Mouse (Mus musculus): ENCODE measurements around the gene Hmcn1. TPM values are rescaled to one million over a fixed set of nuclear protein-coding genes. Genes with fewer than 3 reads are reported as not detected.

Hmcn1 gene
- polyA plus RNA-seq, 2 experiments from 2014 or later, result not detected

DNA sequence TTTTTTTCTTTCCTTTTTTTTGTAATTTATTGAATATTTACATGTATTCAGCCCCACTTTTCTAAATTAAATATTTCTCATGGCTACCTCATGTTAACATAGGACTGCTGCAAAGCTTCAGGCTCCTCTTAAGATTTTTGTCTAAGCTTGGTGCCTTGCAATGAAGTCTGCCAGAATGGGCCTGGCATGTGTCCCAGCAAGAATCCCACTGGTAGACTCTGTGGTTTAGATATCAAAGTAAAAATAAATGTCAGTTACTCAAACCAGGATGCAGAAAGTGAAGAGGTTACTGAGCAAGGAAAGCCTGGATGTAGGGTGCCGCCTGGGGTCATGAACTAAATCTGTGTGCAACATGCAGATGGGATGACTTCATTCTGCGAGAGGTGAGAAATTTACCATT is 217.5 kb downstream of the Hmcn1 start:
- ATAC-seq, result no peak

DNA sequence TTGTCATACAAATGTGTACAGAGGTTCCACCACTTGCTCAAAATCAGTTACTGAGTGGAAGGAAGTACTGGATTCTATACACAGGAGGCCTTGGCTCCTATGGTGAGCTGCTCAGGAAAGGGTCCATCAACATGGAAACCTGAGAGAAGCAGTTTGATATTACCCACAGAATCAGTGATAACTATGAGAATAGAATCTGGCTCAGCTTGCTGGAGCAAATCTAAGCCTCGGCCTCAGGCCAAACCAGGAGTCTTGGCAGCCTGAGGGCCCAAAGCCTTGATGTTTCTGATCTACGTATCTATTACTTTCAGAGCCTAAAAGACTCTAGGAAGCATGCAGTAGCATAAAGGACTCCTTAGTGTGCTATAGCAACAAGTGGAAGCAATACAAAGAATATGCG is 220.3 kb downstream of the Hmcn1 start:
- no peak for ATAC-seq

DNA sequence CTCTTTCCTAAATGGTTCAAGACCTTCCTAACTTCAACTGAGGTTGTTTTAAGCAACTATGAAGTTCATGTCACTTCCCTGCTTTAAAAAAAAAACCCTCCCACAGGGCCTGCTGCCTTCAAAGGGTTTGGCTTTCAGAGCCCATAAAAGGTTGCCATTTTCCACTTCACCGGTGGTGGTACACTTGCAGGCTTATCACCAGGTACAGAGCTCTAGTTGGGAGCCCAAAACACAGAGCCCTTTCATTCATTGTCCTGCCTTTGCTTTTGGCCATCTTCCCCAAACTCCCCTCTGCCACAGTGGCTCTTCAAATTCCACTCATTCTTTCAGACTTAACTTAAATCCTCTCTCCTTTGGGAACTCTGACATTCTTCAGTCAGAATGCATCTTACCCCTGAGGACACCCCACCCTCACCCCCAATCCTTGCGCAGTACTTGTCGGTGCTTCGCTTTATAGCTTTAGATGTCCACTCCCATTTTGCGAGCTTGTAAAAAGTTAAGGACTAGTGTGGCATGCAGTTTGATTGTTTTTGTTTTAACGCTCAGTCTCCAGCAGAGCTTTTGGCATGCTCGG is 222.2 kb downstream of the Hmcn1 start:
- no peak for ATAC-seq

DNA sequence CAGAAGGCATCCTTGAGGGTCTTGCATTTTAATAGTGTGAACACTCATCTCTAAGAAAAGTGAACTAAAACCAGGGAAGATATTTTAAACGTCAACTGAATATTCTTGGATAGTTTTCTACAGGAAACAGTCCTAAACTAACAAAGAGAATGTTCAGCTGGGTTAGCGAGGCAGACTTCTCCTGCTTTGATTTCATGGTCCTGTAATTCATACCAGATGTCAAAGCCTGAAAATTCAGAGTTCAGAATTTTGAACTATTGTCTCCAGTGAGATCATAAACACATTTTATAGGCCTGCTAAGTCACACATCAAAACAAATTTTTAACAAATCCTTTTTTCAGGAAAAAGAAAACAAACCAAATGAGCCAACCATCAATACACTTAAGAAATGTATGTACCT is 223.4 kb downstream of the Hmcn1 start:
- no peak for ATAC-seq

DNA sequence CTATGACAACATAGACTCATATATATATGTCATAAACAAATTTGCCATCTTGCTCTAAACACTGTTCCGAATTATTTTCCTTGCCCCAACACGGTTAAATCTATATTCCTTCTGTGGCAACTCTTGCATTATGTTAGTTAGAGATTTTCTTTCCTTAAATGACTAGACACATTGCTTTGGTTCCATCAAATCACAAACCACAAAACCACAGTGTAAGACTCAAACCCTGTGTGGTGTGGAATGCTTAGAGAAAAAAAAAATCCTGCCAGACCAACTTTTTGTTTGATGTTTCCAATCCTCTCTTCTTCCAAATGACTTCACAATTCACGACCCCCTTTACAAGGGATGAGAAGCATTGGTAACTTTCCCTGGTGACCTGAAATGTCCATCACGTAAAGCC is 231.6 kb downstream of the Hmcn1 start:
- no peak for ATAC-seq

DNA sequence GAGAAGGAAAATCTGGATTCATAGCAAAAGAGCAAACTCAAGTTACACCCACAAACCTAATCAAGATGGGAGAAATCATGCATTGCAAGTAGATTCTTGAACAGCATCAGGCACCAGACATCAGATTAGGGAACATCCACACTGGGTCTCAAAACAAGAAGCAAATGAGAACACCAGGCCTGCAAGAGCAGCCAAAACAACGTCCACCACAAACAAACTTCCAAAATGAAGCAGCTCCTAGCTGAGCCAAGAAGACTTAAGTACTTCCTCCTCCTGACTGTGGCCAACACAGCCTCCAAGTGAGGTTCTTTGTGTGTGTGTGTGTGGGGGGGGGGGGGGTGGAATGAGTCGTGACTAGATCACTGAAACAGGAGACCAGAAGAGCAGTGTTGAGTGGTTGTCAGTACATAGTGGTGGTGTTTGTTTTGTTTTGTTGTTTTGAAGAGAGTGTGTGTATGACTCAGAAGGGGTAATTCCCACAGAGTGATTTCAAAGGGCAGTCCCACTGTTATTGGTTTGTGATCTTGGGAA is 232.4 kb downstream of the Hmcn1 start:
- no peak for ATAC-seq

DNA sequence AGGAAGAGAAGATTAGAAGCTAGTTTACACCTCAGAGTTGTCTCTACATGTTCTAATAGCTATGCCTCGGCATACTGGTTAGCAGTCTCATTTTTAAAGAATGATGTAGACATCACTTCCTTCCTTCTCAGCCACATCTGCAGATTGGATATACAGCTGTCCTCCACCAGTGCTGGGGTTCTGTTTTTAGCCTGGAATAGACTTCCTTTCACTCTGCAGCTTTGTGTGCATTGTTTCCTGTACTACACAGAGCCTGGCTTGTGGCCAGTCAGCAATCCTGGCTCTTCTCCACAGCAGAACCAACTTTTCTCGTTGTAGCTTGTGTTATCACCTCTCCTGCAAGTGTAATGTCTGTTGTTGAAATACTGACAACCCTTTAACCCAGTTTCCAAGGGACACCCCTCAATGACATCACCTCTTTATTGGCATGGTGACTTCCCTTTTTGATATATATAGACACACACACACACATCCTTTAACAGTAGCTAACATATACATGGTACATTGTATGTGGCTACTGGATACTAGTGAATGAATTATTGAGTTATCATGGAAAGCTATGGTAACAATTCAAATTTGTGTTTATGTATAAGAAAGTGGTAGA is 233.7 kb downstream of the Hmcn1 start:
- ATAC-seq, result no peak

DNA sequence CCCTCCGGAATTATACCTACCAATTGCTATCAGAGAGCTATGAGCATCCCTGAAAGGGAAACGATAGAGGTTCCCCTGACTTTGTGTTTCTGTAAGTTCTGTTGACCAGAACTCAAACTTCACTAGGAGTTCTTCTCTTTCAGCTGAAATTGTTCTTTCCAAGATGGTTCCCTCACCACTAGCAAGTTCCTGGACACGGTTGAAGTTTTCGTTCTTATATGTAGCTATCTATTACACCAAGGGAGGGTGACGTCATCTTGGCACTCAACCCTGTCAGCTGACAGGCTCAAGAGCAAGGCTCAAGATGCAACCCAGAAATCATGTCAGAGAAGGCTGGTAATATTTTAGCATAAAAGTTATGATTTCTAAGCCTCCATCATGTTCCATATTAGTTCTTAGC is 239.3 kb downstream of the Hmcn1 start:
- no peak for ATAC-seq

DNA sequence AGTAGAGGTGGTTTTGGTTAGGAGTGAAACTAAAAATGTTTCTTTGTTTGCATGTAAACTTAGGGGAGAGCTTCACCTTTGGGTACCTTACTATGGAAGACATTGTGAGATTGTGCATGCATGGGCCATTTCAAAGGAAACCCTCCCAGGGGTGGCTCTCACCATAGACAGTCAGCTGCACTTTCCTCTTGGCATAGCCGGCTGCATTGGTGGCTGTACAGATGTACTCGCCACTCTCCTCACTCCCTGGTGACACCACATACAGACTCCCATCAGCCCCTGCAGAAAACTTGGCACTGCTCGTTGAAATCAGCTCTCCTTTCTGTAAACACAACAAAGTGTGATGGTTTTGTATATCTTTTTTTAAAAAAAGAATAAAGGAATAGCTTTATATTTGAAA is 244.5 kb downstream of the Hmcn1 start:
- ATAC-seq, result no peak

DNA sequence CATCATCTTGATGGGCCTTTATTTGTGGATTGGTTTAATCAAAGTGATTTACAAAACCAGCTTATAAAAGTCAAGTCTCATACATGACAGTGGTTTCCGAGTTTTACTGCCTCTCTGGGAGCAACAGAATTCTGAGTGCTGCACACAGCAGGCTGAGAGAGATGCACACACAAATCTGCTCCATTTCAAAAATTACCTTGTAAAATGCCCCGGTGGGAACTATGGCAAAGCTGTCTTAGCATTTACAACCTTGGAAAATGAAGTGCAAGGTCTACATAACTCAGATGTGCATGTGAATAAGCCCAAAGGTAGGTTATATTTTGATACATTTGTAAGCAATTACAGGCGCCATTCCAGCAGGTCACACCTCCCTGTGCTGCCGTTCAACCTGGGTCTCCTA is 245.5 kb downstream of the Hmcn1 start:
- no peak for ATAC-seq

DNA sequence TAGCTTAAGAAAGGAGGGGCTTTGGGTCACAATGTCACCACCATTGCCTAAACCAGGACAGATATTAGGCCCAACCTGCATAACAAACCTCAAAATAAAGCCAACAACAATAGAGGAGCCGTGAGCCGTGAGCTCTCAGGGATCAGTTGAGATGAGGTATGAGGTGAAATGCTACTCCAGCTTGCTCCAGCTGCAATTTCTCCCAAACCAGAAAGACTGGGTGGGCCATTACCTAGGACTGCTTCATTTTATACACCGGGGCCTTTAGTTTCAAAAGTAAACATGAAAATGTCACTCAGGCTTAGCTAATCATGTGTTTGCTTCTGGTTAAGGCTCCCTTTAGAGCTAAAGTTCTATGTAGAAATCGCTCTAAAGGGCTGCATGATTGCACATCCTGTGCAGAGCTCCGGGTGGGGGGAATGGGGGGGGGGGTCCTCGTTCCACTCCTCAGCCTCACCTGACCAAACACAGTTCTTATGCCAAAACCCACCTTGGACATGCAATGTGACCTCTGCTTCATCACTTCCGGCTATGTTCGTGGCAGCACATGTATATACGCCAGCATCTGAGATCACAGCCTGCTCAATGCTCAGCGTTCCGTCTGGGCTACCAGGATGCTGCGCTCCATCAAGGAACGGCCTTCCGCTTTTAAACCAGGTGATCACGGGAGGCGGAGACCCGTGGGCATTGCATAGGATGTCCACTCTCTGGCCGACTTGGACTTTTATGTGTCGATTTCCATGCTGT is 250.0 kb downstream of the Hmcn1 start:
- ATAC-seq, result no peak

DNA sequence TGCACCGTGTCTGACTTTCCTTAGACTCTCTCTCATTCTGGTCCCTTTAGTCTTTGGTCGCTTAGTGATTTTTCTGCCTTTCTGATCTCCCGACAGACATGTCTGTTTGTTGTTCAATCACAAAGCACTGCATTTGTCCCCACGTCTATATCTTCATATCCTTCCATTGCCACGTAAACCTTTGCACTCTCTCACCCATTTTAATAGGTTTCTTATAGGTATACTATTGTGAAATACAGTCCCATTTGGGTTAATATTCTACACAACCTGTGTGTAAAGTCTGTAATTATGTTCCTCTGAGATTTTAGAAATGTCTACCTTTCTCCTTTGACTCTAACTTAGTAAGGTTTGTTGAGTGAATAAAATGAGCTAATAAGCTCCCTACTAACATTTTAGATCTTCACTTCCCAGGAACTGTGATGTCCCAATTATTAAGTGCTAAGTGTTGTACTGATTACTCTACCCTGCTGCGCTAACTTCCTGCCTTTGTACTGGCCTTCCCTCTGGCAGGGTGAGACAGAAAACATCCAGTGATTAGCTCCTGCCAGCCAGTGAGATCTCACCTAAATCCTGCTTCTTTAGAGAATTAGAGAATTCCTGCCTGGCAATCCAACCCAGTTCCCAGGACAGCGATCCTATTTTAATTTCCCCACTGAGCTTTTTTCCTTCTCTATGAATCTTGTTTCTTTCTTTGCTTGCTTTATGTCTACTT is 250.7 kb downstream of the Hmcn1 start:
- no peak for ATAC-seq

DNA sequence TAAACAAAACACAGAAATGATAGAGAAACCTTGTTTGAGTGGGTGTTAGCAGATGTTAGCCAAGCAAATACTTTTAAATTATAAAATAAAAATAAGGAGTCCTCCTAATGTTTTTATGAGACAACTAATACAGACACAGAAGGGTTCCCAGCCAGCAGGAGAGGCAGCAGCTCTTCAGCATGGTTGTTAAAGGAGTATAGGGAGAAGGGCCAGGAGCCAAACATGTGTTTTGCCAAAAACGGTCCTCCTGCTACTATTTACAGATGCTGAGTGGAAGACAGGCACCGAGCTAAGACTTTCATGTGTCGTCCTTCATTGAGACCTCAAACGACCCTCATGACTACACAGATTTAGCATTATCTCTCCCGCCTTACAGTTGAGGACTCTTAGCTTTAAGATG is 281.8 kb downstream of the Hmcn1 start:
- ATAC-seq, result no peak

DNA sequence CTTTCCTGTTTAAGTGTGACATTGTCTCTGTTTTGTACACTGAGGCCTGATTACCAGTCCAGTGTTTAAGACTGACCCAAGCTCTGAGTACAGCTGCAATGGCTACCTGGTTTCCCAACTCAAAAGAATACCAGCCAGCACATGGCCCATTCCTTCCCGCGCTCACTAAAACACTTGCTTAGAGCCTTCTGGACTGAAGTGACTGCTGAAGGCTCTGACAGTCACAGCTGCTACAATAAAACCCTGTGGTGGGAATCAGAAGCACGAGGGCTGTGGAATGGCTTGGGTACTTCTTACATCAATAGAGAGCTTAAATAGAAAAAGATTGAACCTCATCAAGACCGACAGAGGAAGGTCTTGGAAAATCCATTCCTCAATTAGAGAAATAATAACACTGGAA is 286.7 kb downstream of the Hmcn1 start:
- no peak for ATAC-seq

DNA sequence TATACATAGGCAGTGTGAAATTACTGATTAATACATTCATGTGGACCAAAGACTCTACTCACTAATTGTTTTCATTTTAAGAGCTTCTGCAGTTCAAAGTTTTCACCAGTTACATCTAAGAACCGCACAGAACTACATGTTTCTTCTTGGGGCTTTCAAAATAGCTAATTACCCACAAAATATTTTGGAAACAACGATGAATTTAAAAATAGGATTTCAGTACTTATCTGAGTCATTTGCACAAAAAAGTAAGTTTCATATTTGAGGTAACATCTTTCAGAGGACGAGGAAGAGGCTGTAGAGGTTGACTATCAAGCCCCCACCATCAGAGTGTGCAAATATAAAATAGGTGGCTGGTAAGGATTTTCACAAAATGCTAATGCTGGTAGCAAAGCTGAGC is 295.5 kb downstream of the Hmcn1 start:
- no peak for ATAC-seq

DNA sequence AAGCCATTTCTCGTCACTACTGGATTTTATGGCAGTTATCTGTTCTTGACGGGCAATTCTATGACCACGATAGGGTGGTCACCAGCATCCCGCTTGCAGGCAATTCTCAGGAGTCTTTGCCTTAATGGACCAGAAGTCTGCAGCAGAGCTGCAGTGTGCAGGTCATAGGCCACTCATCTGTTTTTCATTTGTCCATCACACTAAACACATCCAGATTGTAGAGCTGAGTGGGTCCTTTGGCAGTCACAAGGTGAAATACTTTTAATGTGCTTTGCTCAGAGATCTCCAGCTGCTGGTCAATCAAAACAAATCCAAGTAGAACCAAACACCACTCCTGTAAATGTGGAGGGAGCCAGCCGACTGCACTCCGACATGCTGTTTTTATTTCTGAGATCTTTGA is 311.2 kb downstream of the Hmcn1 start:
- no peak for ATAC-seq

DNA sequence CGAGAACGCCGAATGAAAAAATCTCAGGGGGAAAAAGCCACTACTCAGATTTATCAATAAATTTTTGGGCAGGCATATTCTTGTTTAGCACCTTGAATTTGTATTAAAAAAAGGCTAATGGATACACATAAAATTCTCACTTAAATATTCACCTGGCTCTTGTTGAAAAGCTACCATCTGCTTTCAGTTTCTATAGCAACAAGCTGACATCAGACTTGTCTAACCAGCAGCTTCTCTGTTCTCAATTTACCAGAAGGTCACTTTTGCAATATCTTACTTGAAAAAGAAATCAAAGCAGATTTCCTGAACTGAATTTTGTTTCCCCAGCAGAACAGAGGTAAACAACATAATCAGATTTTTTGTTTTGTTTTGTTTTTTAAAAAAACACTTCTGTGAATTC is 311.8 kb downstream of the Hmcn1 start:
- ATAC-seq, result no peak

DNA sequence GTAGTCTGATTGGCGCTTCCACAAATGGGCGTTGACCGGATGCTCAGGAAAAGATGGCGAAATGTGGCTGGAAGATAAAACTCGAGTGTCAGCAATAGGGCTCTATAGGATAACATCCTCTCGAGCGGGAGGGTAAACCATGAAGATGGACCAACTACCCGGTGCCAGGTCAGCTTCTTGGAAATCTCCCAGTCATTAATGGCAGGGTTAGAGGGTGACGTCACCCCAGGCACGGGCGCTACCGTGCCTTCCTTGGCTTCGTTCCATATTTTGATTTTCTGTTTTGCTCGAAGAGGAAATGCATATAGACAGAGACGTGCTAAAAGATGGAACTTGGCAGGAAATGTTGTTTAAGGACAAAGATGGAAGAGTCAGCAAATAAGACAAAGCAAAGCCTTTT is 312.2 kb downstream of the Hmcn1 start:
- ATAC-seq, result no peak

DNA sequence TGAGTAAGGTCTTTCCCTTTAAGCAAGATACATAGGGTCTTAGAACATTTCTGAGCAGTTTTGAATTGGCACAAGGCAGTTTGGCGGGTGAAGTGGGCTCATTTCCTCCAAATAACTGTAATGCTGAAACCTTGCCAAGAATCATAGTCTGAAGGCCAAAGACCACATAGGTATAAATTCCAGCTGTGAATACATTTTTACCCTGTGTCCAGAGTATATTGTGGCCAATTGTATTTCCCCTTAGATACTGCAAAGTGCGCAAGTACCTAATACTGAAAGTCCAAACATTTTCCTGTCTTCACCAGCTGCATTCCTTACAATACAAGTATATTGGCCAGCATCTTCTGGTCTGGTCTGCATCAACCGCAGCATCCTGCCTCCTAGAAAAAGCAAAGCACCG is 312.9 kb downstream of the Hmcn1 start:
- ATAC-seq, result no peak

DNA sequence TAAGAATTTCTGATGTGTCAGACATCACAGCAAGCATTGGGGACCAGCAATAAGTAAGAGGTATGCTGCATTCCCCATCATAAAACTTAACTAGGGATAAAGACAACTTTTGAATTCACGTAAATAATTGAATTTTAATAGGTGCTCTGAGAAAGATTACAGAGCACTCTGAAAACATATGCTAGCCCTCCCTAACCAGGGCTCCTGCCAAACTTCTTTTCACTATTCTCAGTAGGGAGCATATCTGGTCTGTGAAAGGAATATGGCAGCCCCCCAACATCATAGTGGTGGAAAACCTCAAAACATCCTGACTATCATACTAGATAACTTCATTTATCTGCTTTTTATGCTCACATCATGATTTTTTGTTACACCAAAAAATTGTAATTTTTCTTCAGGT is 347.9 kb downstream of the Hmcn1 start:
- no peak for ATAC-seq

DNA sequence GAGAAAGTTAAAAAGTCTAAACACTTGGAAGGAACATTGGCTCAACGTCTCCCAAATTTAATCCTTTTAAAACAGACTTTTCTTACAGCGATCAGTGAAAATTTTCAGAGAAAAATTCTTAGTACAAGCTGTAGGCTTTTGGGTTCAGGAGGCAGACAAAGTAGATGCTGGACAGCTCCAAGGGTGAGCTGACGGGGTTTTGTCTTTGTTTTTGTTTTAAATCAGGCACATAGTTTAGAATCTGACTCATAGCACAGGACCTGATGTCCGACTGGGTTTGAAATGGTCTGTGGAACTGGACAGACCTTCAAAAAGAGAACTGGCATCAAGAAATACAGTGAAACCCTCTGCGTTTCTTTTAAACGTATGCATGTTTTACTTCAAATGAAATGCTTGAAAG is 353.7 kb downstream of the Hmcn1 start:
- ATAC-seq, result no peak

DNA sequence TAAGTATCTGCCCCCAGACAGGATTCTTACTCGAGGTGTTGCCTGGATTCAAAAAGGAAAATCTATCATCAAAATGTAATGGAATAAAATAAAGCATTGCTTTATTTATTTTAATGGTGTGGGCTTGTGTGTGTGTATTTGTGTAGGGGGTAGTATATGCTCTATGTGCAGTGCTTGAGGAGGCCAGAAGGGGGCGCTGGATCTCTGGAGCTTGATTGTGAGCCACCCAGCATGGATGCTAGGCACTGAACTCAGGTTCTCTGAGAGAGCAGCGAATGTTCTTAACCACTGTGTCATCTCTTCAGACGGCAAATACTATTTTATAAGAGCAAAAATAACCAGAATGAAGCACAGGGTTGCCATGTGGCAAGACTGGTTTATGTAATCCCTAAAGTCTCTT is 360.7 kb downstream of the Hmcn1 start:
- ATAC-seq, result no peak

DNA sequence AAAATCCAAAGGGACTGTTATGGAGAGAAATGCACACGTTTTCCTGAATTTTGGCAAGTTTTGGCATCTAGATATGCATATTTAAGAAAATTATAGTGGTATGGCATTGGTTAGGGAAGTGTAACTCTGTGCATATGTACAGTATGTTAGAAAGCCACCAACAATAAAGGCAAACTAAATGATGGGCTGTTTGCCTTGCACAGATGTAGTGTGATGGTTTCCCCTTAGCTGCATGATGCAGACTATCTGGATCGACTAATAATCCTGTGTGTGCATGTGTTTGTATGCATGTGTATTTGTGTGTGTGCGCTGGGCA is 361.4 kb downstream of the Hmcn1 start:
- ATAC-seq, result no peak

All from activated CD4-positive, CD25-positive, alpha-beta regulatory T cell, adult 4 months (primary cell).